ENCODE assay signal across 20 mouse cellular contexts in genomic region chr9:99141618-99142017, GRCm38 (mm10). TPM values are rescaled to one million over a fixed set of nuclear protein-coding genes. Genes with fewer than 3 reads are reported as not detected.
DNase-seq lines count a peak whose midpoint lies in the region; ATAC-seq and TF ChIP-seq lines count a peak whose summit lies in the region.
"Had no signal": no experiment of that assay in that cellular context is flagged by ENCODE, and none has a peak within 500 bp of the region (broad histone marks: within the 10 kb centered on the region; RNA-seq: fewer than 3 reads in every experiment).

No protein-coding gene starts in this region.

- H3K4me2 ChIP-seq in heart, embryonic 13.5 days: peak overlapping the region; percentile 86
- H3K4me2 ChIP-seq in liver, postnatal 0 days (ENCODE audit: low read depth, low read length): peak overlapping the region; percentile 98

- no peak overlapping the region for H3K9ac ChIP-seq in heart, embryonic 13.5 days
- 0 out of 2 replicates have a peak overlapping the region, but pooled peaks have one; percentile 16 for H3K9ac ChIP-seq in liver, postnatal 0 days (replicated peaks)
- H3K9ac ChIP-seq: forebrain, embryonic 12.5 days; hindbrain, embryonic 13.5 days; limb, embryonic 15.5 days had no signal

- no peaks in the 10 kb centered on the region for H3K36me3 ChIP-seq in heart, embryonic 13.5 days
- no peaks in the 10 kb centered on the region for H3K36me3 ChIP-seq in liver, postnatal 0 days (replicated peaks; ENCODE audit: insufficient read depth, low read length)
- H3K36me3 ChIP-seq: embryonic facial prominence, embryonic 10.5 days; forebrain, embryonic 12.5 days; hindbrain, embryonic 13.5 days; limb, embryonic 15.5 days had no signal

- intact Hi-C loops in heart, postnatal 14 days (cut with DNase I): loop anchor here (5.0 kb wide), 1 partner anchor 79 kb away; no protein-coding TSS in a partner anchor

- ATAC-seq in heart, embryonic 13.5 days (ENCODE audit: extremely low read depth, insufficient number of reproducible peaks, low FRiP score, low TSS enrichment): no peak
- no peak for ATAC-seq in liver, postnatal 0 days
- ATAC-seq: inflammation-experienced regulatory T-cells, adult 6 months had no signal

- H3K27me3 ChIP-seq in heart, embryonic 13.5 days (replicated peaks): 0 out of 2 replicates have a peak, but pooled peaks cover 12% of the 10 kb centered on the region
- no peaks in the 10 kb centered on the region for H3K27me3 ChIP-seq in liver, postnatal 0 days (ENCODE audit: insufficient read depth, low read length)

- TF ChIP-seq CTCF in liver, postnatal 0 days (IDR thresholded peaks at IDR 0.05; ENCODE audit: low read depth): no peak

- DNase-seq in cerebellum, adult 9-10 months: peak; percentile 21
- no peak for DNase-seq in cerebellum, postnatal 36 days
- no peak for DNase-seq in heart, postnatal 14 days
- DNase-seq in induced T-regulatory cell, adult 2 months (ENCODE audit: low read depth): peak; percentile 9
- no peak for DNase-seq in liver, postnatal 0 days
- no peak for DNase-seq in ovary, postnatal 14 days (ENCODE audit: low spot score)
- no peak for DNase-seq in retina, embryonic 14.5 days (ENCODE audit: low spot score)
- DNase-seq: adrenal gland, postnatal 14 days; cerebellum, adult 9-11 months; kidney, adult 18-20 months; kidney, postnatal 10 days; midbrain, embryonic 14.5 days; thymus, postnatal 14 days had no signal

- H3K4me1 ChIP-seq in heart, embryonic 13.5 days: peaks cover 44% of the 10 kb centered on the region
- H3K4me1 ChIP-seq in liver, postnatal 0 days (ENCODE audit: insufficient read depth): peaks cover 30% of the 10 kb centered on the region

- H3K27ac ChIP-seq in heart, embryonic 13.5 days (replicated peaks): peak overlapping the region; percentile 78; the same call in 1 of the 2 replicates
- H3K27ac ChIP-seq in liver, postnatal 0 days (ENCODE audit: low read depth): no peak overlapping the region
- H3K27ac ChIP-seq: embryonic facial prominence, embryonic 10.5 days; forebrain, embryonic 12.5 days; hindbrain, embryonic 13.5 days; left cerebral cortex, adult 2 months; limb, embryonic 15.5 days had no signal

- H3K9me3 ChIP-seq in heart, embryonic 13.5 days: no peaks in the 10 kb centered on the region
- H3K9me3 ChIP-seq in liver, postnatal 0 days (ENCODE audit: low read length): no peaks in the 10 kb centered on the region
- H3K9me3 ChIP-seq: embryonic facial prominence, embryonic 10.5 days; forebrain, embryonic 12.5 days; hindbrain, embryonic 13.5 days; limb, embryonic 15.5 days had no signal

- TF ChIP-seq EP300 in liver, postnatal 0 days (IDR thresholded peaks at IDR 0.05; ENCODE audit: low read depth): peak; percentile 68

- WGBS in heart, embryonic 13.5 days: 26% methylated on average over 8 of the region's 8 CpGs
- WGBS in liver, postnatal 0 days (ENCODE audit: insufficient replicate concordance): 44% methylated on average over 8 of the region's 8 CpGs

- H3K4me3 ChIP-seq in heart, embryonic 13.5 days: no peak overlapping the region
- no peak overlapping the region; the same call in 1 of the 2 replicates for H3K4me3 ChIP-seq in liver, postnatal 0 days (ENCODE audit: low read depth, low read length)
- H3K4me3 ChIP-seq: forebrain, embryonic 12.5 days; left cerebral cortex, adult 2 months; limb, embryonic 15.5 days had no signal

RNA-seq across cellular contexts. Expression of gene Pik3cb, which starts 1.2 kb away (rescaled TPM):
- polyA plus RNA-seq in heart, embryonic 13.5 days (2015; fragmentation: Nextera tagmentation; extraction: Ambion mirVana): 1.3 and 1.8 TPM in 2 replicates
- 10 to 100 TPM in 1 of 2 experiments, 1 to 10 TPM in 1; 9.7 to 10.1 TPM for total RNA-seq in heart, postnatal 14 days (2021)
- 2.0 and 2.3 TPM in 2 replicates for polyA plus RNA-seq in liver, postnatal 0 days (2015; fragmentation: Nextera tagmentation; extraction: Ambion mirVana)

Comparison
In these comparisons a context has a peak if more than half of its experiments do, and no peak if none do; other contexts are left out.
1. DNase-seq: peak in cerebellum, adult 9-10 months (single experiment) and induced T-regulatory cell, adult 2 months (single experiment); none in cerebellum, postnatal 36 days (0 of 2), heart, postnatal 14 days (0 of 2), liver, postnatal 0 days (single experiment), ovary, postnatal 14 days (single experiment) and retina, embryonic 14.5 days (single experiment).